Mouse (Mus musculus) testis, adult 2 months (tissue): ENCODE data around the gene Hace1.

Source experiments
- CTCF ChIP-seq: fragments of 200-500 bp; IDR thresholded peaks from 2 replicates; pipeline ENCODE4 v1.5.1; 2012; ENCODE audit warnings: low read depth, mild to moderate bottlenecking, inconsistent platforms, low read length, moderate library complexity; ENCODE audit not compliant: control insufficient read depth, insufficient read depth, insufficient replicate concordance
- POLR2A ChIP-seq: fragments of 200-500 bp; IDR thresholded peaks from 2 replicates; pipeline ENCODE4 v1.6.1; 2012; ENCODE audit warnings: low read depth, mild to moderate bottlenecking, inconsistent platforms, low read length, moderate library complexity; ENCODE audit not compliant: control insufficient read depth

- TF ChIP-seq CTCF (no peak), POLR2A (no peak)
Observed at GRCm38 (mm10) chr10:45616012-45616411, 38.4 kb downstream of the Hace1 start.
